Mouse (Mus musculus) A20 (cell line): ENCODE data around the gene Lpin1.

Experiments used
- DNase-seq: peaks from one replicate; pipeline ENCODE4 v3.0.0-alpha.2; 2011; ENCODE audit warnings: low read depth, low spot score

The Lpin1 gene

DNA sequence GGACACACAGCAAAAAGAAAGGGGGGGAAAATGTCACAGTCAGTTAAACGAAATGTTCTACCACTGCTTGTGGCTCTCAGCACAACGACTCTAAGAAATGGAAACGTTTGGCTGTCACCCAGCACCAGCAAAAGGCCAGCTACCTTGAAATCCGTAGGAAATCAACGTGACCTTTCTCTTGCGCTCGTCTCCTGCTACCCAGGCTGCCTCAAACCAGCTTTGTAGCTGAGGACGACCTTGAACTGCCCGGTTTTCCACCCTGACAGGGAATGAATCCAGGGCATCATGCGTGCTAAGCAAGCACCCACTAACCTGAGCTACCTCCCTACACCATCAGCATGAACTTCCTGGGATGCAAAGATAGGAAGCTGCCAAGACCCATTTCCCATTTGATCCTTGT is 39.5 kb downstream of the Lpin1 start:
- no peak for DNase-seq

- DNase-seq = no peak
Measured at GRCm38 (mm10) chr12:16570371-16571060, 40.2 kb downstream of the Lpin1 start.

GRCm38 (mm10) chr12:16568936-16569650 is 41.7 kb downstream of the Lpin1 start:
- no peak for DNase-seq

DNA sequence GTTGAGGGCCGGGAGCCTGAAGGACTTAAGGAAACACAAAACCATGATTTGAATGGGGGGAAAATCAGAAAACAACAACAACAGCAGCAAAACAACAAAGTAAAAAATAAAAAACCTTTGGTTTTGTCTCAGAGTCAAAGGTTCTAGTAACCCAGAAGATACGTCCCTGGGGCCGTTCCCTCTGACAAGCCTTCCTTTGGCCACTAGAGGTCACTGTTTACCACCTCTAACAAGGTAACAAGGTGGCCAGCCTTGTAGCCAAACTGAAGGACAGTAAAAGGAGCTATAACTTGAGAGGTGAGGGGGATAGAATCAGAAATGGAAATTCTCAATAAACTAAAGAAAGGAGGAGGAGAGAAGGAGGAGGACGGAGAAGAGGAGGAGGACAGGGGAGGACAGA is 42.3 kb downstream of the Lpin1 start:
- DNase-seq = peak; percentile 70

DNA sequence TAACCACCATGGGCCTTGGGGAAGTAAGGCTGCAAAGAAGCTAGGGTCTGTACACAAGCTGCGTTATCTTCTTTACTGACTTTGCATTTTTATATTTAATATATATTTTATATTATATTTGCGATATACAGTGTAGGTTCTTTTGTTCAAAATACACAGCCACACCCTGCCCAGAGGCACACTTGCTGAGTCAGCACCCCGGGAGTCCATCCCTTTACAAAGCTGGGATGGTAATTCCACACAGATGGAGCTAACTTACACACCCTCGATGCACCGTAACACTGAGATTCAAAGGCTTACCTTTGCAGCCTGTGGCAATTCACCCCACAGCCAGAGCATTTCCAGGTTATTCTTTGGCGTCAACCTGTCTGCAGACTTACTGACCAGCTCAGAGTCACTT is 42.7 kb downstream of the Lpin1 start:
- no peak for DNase-seq

- no peak for DNase-seq
Measured at GRCm38 (mm10) chr12:16563427-16563826, 47.3 kb downstream of the Lpin1 start.

- DNase-seq = no peak
Measured at GRCm38 (mm10) chr12:16562647-16563046, 48.1 kb downstream of the Lpin1 start.

GRCm38 (mm10) chr12:16562181-16562580 is 48.6 kb downstream of the Lpin1 start:
- DNase-seq = no peak

- no peak for DNase-seq
Measured at GRCm38 (mm10) chr12:16557271-16557670, 53.5 kb downstream of the Lpin1 start.

DNA sequence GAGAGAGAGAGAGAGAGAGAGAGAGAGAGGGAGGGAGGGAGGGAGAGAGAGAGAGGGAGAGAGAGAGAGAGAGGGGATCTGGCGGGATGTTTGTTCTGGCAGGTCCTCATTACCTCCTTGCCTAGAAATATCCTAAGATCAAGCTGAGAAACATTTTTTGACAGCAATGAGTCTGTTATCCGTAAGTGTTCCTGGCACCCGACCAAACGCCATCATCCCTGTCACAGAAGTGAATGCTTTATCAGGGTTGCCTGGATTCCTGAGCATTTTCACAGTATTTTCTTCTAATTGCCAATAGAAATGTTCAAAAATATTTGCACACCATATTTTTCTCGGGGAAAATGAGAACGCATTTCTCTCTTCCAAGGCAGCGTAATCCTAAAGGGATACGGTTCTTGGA is 56.6 kb downstream of the Lpin1 start:
- DNase-seq = no peak

GRCm38 (mm10) chr12:16552108-16552771 is 58.5 kb downstream of the Lpin1 start:
- DNase-seq = no peak

GRCm38 (mm10) chr12:16550983-16551454 is 59.7 kb downstream of the Lpin1 start:
- no peak for DNase-seq

- no peak for DNase-seq
Measured at GRCm38 (mm10) chr12:16548824-16549375, 61.9 kb downstream of the Lpin1 start.

- DNase-seq = no peak
Measured at GRCm38 (mm10) chr12:16541606-16542005, 69.2 kb downstream of the Lpin1 start.

DNA sequence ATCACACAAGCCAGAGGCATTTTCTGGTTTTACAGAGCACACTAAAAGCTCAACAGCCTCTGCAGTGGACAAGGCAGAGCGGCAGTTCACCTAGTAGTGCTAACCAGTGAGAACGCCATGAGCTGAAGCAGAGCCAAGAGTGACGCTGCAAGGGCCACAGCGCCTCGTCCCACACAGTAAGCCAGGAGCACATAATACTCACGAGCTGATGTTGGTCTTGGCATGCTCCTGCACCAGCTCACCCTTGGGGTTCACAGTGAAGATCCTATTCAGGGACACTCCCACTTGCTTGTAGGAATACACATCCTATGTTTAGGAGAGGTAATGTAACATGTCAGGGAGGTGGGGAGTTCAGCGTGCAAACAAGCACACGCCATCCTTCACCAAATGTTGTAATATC is 70.1 kb downstream of the Lpin1 start:
- DNase-seq = no peak

DNA sequence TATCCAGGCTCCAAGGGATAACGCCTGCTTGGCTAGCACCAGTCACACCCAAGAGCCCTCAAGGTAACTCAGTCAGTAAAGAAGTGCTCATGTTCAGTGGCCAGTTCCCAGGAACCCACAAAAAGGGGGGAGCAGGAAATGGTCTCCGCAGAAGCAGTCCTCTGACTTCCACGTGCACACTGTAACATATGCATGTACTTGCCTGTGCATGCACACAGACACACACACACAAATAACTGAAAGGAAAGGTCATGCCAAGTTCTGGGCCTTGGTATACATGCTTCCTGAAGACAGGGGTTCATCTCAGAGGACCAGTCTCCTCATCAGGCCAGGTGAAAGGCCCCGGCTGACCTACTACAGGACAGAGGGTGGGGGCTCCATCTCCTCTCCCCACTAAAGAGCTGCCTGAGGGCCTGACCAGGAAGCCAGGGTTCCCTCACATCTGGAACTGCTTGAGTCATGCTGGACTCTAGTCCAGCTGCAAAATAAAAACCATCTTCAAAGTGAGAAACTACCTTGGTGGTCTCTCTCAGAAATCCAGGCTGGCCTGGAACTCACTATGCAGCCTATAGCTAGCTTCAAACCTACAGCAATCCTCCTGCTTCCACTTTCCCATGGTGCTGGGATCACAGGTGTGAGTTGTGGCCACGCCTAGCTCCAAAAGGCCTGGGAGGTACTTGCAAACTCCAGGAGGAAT is 70.7 kb downstream of the Lpin1 start:
- DNase-seq = no peak

DNA sequence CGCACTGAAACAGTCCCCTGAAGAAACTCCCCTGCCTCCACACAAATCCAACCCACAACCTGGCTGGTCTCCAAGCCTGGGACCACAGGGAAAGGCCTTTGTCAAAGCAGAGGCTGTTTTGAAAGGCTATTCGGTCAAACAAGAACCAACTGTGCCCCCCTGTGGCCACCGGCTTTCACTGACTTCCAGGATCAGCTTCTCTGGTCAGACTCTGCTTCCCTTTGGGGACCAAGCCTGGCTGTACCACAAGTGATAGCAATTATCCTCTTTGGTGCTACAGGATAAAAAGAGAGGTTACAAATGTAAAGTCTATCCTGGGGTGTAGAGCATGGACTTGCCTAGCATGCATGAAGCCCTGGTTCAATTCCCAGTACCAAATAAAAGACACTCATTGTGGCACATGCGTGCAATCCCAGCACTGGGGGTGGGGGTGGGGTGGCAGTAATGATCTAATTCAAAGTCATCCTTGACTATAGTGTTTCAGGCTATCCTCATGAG is 77.4 kb downstream of the Lpin1 start:
- peak; percentile 85 for DNase-seq

GRCm38 (mm10) chr12:16532860-16533230 is 77.9 kb downstream of the Lpin1 start:
- DNase-seq = no peak

GRCm38 (mm10) chr12:16531956-16532859 is 78.6 kb downstream of the Lpin1 start:
- DNase-seq = peak; percentile 82

DNA sequence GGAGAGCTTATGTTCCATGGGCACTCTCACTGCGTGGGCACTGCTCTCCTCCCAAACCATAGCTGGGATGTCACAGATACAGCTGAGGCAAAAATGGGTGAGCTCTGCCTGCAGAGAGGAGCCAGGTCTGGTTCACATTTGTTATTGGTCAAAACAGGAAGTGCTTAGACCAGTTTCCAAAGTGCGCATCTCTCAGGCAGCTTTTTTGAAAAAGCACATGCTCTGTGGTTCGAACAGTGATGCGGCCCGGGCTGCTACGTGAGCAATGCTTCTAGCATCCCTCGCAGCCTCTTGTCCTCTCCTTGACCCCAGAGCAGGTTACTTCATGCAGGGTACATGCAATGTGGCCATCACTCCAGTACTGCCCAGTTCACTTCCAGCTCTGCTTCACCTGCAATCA is 82.1 kb downstream of the Lpin1 start:
- peak; percentile 55 for DNase-seq

- no peak for DNase-seq
Measured at GRCm38 (mm10) chr12:16527941-16528340, 82.8 kb downstream of the Lpin1 start.
